Mouse (Mus musculus): Measurements from ENCODE around the gene Mettl23.
"Not testable (repeated sequence)": the region's sequence is repeated elsewhere in the genome, so short reads cannot be mapped to it uniquely, and the experiment has no call there.

Gene Mettl23

DNA sequence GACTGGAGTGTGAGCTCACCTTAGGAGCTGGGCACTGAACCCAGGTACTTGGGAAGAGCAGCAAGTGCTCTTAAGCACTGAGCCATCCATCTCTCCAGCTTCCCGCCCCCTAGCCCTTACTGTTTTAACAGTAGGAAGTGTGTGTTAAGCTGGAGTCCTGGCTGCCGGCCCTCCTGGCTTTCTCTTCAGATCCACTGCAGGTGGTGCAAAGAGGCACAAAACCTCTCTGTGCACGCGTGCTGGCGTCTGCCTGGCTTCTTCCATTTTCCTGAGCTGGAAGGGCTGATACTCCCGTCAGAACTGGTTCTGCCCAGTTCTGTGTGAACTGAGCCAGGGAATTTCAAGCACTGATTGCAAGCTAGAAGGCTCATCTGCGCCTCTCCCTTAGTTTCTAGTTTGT is 37.8 kb downstream of the Mettl23 start:
- no peak for DNase-seq (ENCODE audit: low spot score)

DNA sequence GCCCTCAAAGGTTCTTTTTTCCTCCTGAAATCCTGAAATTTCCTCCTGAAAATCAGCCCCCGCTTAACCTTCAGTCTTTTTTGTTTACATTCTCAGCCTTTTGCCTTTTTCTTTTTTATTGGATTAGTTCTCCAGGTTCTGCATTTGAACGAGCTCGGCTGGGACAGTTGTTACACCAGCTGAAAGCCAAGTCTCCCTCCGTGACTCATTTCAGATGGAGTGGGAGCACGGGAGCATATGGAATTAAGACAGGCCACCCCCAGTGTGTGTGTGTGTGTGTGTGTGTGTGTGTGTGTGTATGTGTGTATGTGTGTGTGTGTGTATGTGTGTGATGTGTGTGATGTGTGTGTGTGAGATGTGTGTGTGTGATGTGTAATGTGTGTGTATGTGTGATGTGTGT is 38.4 kb downstream of the Mettl23 start:
- DNase-seq (ENCODE audit: low spot score): no peak

DNA sequence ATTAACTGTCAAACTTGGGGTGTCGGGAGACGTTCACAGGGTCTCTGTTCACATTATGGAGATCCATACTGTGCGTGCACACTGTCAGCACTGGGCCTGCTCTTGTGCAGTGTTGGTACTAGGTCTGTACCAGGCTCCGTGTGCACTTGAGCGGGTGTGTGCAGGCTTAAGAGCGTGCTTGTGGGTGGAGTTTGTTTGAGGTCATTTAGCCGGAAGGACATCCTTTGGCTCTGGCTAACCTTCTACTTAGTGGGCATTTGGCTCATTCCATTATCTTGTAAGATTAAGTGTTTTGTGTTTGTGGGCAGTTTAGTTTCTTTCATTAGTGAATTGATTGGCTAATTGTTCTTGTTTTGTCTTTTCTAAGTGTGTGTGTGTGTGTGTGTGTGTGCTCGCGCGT is 39.4 kb downstream of the Mettl23 start:
- DNase-seq (ENCODE audit: low spot score): no peak

DNA sequence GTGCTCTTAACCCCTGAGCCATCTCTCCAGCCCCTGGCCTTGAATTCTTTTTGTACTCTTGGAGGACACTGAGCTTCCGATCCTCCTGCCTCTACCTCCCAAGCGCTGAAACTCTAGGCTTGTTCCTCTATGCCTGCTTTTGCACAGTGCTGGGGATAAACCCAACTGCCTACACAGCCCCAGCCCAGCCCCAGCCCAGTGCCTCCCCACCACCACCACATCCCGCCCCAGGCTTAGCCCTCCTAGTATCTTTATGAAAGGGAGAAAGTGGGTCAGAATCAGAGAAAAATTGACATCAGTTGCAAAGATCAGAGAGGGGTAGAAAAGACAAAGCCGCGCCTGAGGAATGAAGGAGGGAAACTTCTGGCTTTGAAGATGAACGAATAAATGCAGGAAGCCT is 41.0 kb downstream of the Mettl23 start:
- DNase-seq (ENCODE audit: low spot score): no peak

DNA sequence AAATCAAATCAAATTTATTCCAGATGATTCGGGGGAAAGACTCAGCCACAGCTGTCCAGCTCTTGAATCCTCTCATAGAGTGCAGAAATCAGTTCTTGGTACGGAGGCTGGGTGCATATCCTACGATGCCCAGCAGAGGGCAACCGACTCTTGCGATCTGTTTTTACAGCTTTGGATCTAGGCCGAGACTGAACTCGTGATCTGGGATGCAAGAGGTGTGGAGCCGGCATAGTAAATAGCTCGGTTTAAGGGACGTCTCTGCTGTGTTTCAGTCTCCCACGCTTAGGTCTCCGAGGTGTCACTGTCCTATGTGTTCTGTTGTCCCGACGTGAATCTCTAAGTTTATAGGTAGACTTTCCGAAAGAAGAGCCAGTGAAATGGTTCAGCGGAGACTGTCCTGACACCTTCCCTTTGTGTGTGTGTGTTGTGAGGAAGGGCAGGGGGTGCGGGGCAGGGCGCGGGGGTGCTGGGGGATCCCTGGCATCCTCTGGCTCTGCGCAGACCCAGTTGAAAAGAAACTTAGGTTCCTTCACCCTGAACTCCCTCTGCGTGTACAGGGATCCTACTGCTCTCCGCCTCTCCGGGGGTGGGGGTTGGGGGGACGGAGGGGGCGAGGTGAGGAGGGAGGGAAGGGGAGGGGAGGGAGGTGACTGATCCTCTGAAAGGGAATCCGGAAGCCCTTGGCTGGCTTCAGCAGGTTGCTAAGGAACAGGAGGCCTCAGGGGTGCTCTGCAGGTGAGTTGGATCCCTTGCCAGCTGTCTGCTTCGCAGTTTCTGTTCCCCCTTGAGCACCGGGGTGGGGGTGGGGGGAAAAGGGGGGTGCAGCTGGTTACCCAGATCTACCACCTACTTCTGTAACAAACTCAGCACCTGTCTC is 42.4 kb downstream of the Mettl23 start:
- peak; percentile 94 for DNase-seq (ENCODE audit: low spot score)

DNA sequence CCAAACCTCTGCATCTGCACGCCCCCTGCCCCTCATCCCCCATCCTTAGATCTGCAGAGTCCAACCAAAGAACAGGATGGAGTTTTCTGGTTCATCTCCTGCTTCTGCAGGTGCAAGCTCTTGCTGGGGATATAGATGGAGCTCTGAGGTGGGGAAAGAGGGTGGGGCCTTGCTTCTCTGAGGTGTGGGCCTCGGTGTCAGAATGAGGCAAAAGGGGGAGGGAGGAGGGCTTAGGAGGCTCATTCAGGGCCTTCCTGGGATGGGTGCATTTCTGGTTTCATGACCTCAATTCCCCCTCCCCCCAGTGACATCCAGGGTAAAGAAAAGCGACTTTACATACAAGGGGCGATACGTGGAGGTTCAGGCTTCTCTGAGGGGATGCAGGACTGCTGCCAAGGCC is 44.1 kb downstream of the Mettl23 start:
- no peak for DNase-seq (ENCODE audit: low spot score)

DNA sequence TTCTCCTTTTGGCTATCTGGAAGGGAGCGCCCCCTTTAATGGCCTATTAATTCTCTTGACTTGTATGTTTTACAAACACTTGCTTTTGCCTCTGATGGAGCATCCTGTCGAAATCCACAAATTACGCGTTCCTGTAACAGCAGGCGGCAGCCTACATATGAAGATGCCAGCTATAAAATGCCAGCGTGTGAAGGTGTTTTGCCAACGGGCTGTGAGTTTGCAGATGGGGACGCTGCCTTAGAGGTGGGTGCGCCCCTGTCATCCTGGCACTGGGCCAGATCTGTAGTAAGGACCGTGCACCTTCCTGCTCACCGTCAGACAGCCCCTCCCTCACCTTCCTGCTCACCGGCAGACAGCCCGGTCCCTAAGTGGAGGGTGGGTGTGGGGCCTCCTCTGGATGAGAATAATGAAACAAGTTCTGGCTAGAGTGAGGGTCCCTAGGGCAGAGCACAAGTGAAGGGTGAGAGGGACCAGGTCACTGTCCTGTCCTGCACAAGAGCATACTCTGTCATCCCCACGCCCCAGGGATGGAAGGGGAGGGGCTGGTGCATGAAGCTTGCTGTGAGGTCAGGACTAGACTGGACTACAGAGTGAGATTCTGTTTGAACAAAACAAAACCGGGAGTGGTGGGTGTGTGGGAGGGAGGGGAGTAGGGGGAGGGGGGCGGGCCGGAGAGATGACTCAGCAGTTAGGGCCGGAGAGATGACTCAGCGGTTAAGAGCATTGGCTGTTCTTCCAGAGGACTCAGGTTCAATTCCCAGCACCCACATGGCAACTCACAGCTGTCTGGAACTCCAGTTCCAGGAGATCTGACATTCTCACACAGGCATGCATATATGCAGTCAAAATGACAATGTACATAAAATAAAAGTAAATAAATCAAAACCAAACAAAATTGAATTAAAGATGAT is 50.7 kb downstream of the Mettl23 start:
- DNase-seq (ENCODE audit: low spot score): no peak

DNA sequence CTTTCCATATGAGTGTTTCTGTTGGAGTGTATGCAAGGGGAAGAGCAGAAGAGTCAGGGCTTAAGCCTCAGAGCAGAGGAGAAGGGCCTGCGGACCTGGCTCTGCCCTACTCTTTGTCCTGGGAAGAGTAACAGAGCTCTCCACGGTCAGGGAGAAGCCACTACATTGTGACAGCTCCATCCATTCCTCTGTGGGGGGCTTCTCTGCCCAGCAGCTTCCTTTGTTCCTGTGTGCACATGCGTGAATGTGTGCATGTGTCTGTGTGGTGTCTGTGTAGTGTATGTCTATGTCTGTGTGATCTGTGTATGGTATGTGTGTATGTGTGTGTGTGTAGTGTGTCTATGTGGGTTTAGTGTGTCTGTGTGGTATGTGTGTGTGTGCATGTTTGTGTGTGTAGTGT is 52.3 kb downstream of the Mettl23 start:
- DNase-seq (ENCODE audit: low spot score): no peak

DNA sequence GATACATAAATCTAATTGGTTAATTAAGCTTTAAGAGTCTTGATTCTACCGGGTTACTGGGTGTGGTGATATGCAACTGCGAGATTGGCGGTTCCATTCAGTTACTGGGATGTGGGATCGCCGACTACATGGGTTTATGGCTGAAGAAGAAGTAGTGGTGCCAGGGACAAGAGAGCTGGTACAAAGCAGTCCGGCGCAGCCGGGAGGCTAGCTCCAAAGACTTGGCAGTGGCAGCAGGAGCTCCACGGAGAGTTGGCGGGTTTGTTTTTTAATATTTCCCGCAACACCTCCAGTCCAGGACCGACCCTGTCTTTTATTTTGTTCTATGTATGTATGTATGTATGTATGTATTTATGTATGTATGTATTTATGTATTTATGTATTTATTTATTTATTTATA is 56.2 kb downstream of the Mettl23 start:
- DNase-seq (ENCODE audit: low spot score): no peak

DNA sequence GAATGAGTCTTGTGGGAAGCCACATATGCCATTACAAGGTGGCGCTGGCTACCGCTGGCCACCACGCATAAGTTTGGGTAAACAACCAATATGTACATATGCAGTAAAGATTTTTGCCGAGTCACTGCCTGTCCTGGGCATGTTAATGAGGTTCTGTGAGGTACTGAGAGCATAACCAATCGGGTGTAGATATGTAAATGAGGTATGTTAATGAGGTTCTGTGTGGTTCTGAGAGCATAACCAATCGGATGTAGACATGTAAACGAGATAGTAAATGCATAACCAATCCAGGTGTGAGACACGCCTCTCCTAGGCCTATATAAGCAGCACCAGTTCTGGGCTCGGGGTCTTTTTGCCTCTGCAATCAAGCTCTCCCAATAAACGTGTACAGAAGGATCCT is 59.5 kb downstream of the Mettl23 start:
- not testable (repeated sequence) for DNase-seq (ENCODE audit: low spot score)

Data from embryo, embryonic 10 days (tissue).